Mouse (Mus musculus) brain, embryonic 14.5 days (tissue): Measurements from ENCODE around the gene A3galt2.

Source experiments
- CTCF ChIP-seq: fragments of 200-500 bp; IDR thresholded peaks from 2 replicates; pipeline ENCODE4 v1.5.1; 2012; ENCODE audit warnings: inconsistent platforms, mild to moderate bottlenecking, moderate library complexity, borderline replicate concordance; ENCODE audit not compliant: insufficient read depth, insufficient read length; ENCODE audit errors: extremely low read depth
- POLR2A ChIP-seq: fragments of 200-500 bp; IDR thresholded peaks from 2 replicates; pipeline ENCODE4 v1.6.1; 2012; ENCODE audit warnings: mild to moderate bottlenecking, inconsistent platforms, borderline replicate concordance; ENCODE audit not compliant: poor library complexity, insufficient read depth, insufficient read length, severe bottlenecking; ENCODE audit errors: extremely low read depth

- TF ChIP-seq POLR2A (no peak), CTCF (no peak)
These were observed 39.0 kb downstream of the A3galt2 start for GRCm38 (mm10) chr4:128794198-128794597.
